ENCODE assay signal across 8 mouse cellular contexts in genomic region chr10:121640944-121641271, GRCm38 (mm10). TPM values are rescaled to one million over a fixed set of nuclear protein-coding genes. Genes with fewer than 3 reads are reported as not detected.
A peak's percentile ranks its signal among the peaks of the same experiment; 100 is the strongest.
DNase-seq lines count a peak whose midpoint lies in the region; ATAC-seq and TF ChIP-seq lines count a peak whose summit lies in the region.
"Had no signal": no experiment of that assay in that cellular context is flagged by ENCODE, and none has a peak within 500 bp of the region (broad histone marks: within the 10 kb centered on the region; RNA-seq: fewer than 3 reads in every experiment).

No protein-coding gene starts in this region.

- H3K4me3 ChIP-seq in lung, embryonic 14.5 days (ENCODE audit: low read depth, low read length), result peak overlapping the region; percentile 58
- peak overlapping the region; percentile 54 for H3K4me3 ChIP-seq in forebrain, embryonic 13.5 days
- peak overlapping the region; percentile 60 for H3K4me3 ChIP-seq in limb, embryonic 12.5 days (replicated peaks)
- H3K4me3 ChIP-seq in neural tube, embryonic 15.5 days (replicated peaks), result peak overlapping the region; percentile 51

- WGBS in lung, embryonic 14.5 days, result 18% methylated on average over 10 of the region's 10 CpGs
- 24% methylated on average over 10 of the region's 10 CpGs for WGBS in forebrain, embryonic 13.5 days
- 7% methylated on average over 10 of the region's 10 CpGs for WGBS in limb, embryonic 12.5 days
- 15% methylated on average over 10 of the region's 10 CpGs for WGBS in neural tube, embryonic 15.5 days

- peak overlapping the region; percentile 47; the same call in 1 of the 2 replicates for H3K9ac ChIP-seq in lung, embryonic 14.5 days
- 0 out of 2 replicates have a peak overlapping the region, but pooled peaks have one; percentile 61 for H3K9ac ChIP-seq in forebrain, embryonic 13.5 days
- no peak overlapping the region; the same call in 1 of the 2 replicates for H3K9ac ChIP-seq in limb, embryonic 12.5 days (replicated peaks)
- no peak overlapping the region for H3K9ac ChIP-seq in neural tube, embryonic 15.5 days (replicated peaks)

- no peaks in the 10 kb centered on the region for H3K36me3 ChIP-seq in lung, embryonic 14.5 days (ENCODE audit: insufficient read depth)
- H3K36me3 ChIP-seq in forebrain, embryonic 13.5 days (ENCODE audit: poor library complexity, severe bottlenecking), result no peaks in the 10 kb centered on the region
- no peaks in the 10 kb centered on the region for H3K36me3 ChIP-seq in limb, embryonic 12.5 days
- H3K36me3 ChIP-seq in neural tube, embryonic 15.5 days, result no peaks in the 10 kb centered on the region

- H3K27me3 ChIP-seq in lung, embryonic 14.5 days (ENCODE audit: insufficient read depth, low read length), result peaks cover 37% of the 10 kb centered on the region
- H3K27me3 ChIP-seq in forebrain, embryonic 13.5 days, result peaks cover 45% of the 10 kb centered on the region
- H3K27me3 ChIP-seq in limb, embryonic 12.5 days, result peaks cover 29% of the 10 kb centered on the region
- H3K27me3 ChIP-seq in neural tube, embryonic 15.5 days (replicated peaks), result peaks cover 39% of the 10 kb centered on the region

- no peaks in the 10 kb centered on the region for H3K9me3 ChIP-seq in lung, embryonic 14.5 days (ENCODE audit: low read depth, low read length)
- no peaks in the 10 kb centered on the region for H3K9me3 ChIP-seq in forebrain, embryonic 13.5 days (replicated peaks)
- no peaks in the 10 kb centered on the region for H3K9me3 ChIP-seq in limb, embryonic 12.5 days
- H3K9me3 ChIP-seq in neural tube, embryonic 15.5 days (replicated peaks), result no peaks in the 10 kb centered on the region

- no peak for TF ChIP-seq CTCF in lung, embryonic 14.5 days (IDR thresholded peaks at IDR 0.05; ENCODE audit: low read depth)

- H3K4me2 ChIP-seq in lung, embryonic 14.5 days, result peak overlapping the region; percentile 98
- H3K4me2 ChIP-seq in forebrain, embryonic 13.5 days, result peak overlapping the region; percentile 95
- H3K4me2 ChIP-seq in limb, embryonic 12.5 days, result peak overlapping the region; percentile 98
- peak overlapping the region; percentile 98 for H3K4me2 ChIP-seq in neural tube, embryonic 15.5 days

- ATAC-seq in lung, embryonic 14.5 days (ENCODE audit: insufficient read depth), result no peak
- no peak for ATAC-seq in forebrain, embryonic 13.5 days
- no peak for ATAC-seq in limb, embryonic 12.5 days (ENCODE audit: insufficient number of reproducible peaks, insufficient read depth, low FRiP score, low TSS enrichment, low read depth)
- no peak for ATAC-seq in neural tube, embryonic 15.5 days (ENCODE audit: low FRiP score)

- H3K27ac ChIP-seq in lung, embryonic 14.5 days (ENCODE audit: low read depth), result no peak overlapping the region
- H3K27ac ChIP-seq in forebrain, embryonic 13.5 days, result no peak overlapping the region
- no peak overlapping the region for H3K27ac ChIP-seq in limb, embryonic 12.5 days
- no peak overlapping the region for H3K27ac ChIP-seq in neural tube, embryonic 15.5 days (replicated peaks)

- no peak for DNase-seq in lung, embryonic 14.5 days
- no peak for DNase-seq in lung, postnatal 4 days
- DNase-seq in thymus, postnatal 14 days, result no peak
- DNase-seq in testis, postnatal 14 days (ENCODE audit: low spot score), result no peak

- H3K4me1 ChIP-seq in lung, embryonic 14.5 days (ENCODE audit: insufficient read depth), result peaks cover 4% of the 10 kb centered on the region; the same call in 1 of the 2 replicates
- peaks cover 19% of the 10 kb centered on the region for H3K4me1 ChIP-seq in forebrain, embryonic 13.5 days
- peaks cover 15% of the 10 kb centered on the region for H3K4me1 ChIP-seq in limb, embryonic 12.5 days (replicated peaks)
- H3K4me1 ChIP-seq in neural tube, embryonic 15.5 days, result peaks cover 19% of the 10 kb centered on the region

RNA-seq across cellular contexts. Expression of gene D930020B18Rik, which starts 0.5 kb away (rescaled TPM):
- polyA plus RNA-seq in lung, embryonic 14.5 days (2014; fragmentation: Nextera tagmentation; extraction: Ambion mirVana), result 0.46 and 0.54 TPM in 2 replicates
- 0.11 TPM in 1 of 2 replicates, not detected in the other for polyA plus RNA-seq in forebrain, embryonic 13.5 days (2015; fragmentation: Nextera tagmentation; extraction: Ambion mirVana)
- 1.8 and 2.0 TPM in 2 replicates for polyA plus RNA-seq in limb, embryonic 12.5 days (2016; fragmentation: Nextera tagmentation; extraction: Ambion mirVana)
- polyA plus RNA-seq in neural tube, embryonic 15.5 days (2015; fragmentation: Nextera tagmentation; extraction: Ambion mirVana), result 0.17 and 0.23 TPM in 2 replicates
- polyA plus RNA-seq: adrenal gland, adult 2 months had no signal

RNA-seq across cellular contexts. Expression of gene Xpot, which starts 14.8 kb away (rescaled TPM):
- 67.5 and 69.9 TPM in 2 replicates for polyA plus RNA-seq in lung, embryonic 14.5 days (2014; fragmentation: Nextera tagmentation; extraction: Ambion mirVana)
- polyA plus RNA-seq in forebrain, embryonic 13.5 days (2015; fragmentation: Nextera tagmentation; extraction: Ambion mirVana), result 37.9 and 38.3 TPM in 2 replicates
- 59.3 and 65.0 TPM in 2 replicates for polyA plus RNA-seq in limb, embryonic 12.5 days (2016; fragmentation: Nextera tagmentation; extraction: Ambion mirVana)
- 25.6 and 28.7 TPM in 2 replicates for polyA plus RNA-seq in neural tube, embryonic 15.5 days (2015; fragmentation: Nextera tagmentation; extraction: Ambion mirVana)

RNA-seq across cellular contexts. Expression of gene Tbk1, which starts 54.3 kb away (rescaled TPM):
- polyA plus RNA-seq in lung, embryonic 14.5 days (2014; fragmentation: Nextera tagmentation; extraction: Ambion mirVana), result 38.1 and 39.6 TPM in 2 replicates
- polyA plus RNA-seq in forebrain, embryonic 13.5 days (2015; fragmentation: Nextera tagmentation; extraction: Ambion mirVana), result 31.7 and 37.1 TPM in 2 replicates
- 33.7 and 34.4 TPM in 2 replicates for polyA plus RNA-seq in limb, embryonic 12.5 days (2016; fragmentation: Nextera tagmentation; extraction: Ambion mirVana)
- polyA plus RNA-seq in neural tube, embryonic 15.5 days (2015; fragmentation: Nextera tagmentation; extraction: Ambion mirVana), result 28.2 and 29.3 TPM in 2 replicates

Comparison
In these comparisons a context has a peak if more than half of its experiments do, and no peak if none do; other contexts are left out.
1. H3K9ac ChIP-seq: peak in lung, embryonic 14.5 days (single experiment) and forebrain, embryonic 13.5 days (single experiment); none in limb, embryonic 12.5 days (single experiment) and neural tube, embryonic 15.5 days (single experiment).
2. Peak in every context shown above with its lines, with median percentiles within 50 percentile points of each other: H3K4me2 ChIP-seq and H3K4me3 ChIP-seq.